In the genomic region with DNA sequence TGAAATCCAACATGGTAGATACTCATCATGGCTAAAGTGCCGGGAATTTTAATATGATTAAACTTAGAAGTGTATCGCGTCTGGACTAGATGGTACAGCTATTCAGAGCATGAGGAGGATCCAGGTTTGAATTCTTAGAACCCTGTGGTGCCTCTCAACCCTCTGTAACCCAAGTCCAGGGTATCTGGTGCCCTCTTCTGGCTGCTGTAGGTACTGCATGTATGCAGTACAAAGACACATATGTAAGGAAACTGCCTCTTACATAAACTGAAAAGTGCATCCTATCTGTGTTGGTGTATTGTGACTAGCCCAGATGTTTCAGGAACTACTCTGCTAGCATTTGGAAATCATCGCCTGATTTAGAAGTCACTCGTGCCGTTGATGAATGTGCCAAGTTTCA, we compare ENCODE assay signal across 8 mouse cellular contexts.
DNase-seq lines count a peak whose midpoint lies in the region; ATAC-seq and TF ChIP-seq lines count a peak whose summit lies in the region.

No protein-coding gene starts in this region.

- H3K27ac ChIP-seq in hindbrain, embryonic 14.5 days = no peak overlapping the region
- H3K27ac ChIP-seq in hindbrain, embryonic 16.5 days (ENCODE audit: low read depth, low read length) = no peak overlapping the region
- no peak overlapping the region for H3K27ac ChIP-seq in heart, embryonic 16.5 days (ENCODE audit: low read length)

- H3K4me3 ChIP-seq in hindbrain, embryonic 14.5 days (replicated peaks; ENCODE audit: low read length) = no peak overlapping the region
- H3K4me3 ChIP-seq in hindbrain, embryonic 16.5 days (ENCODE audit: low read length) = no peak overlapping the region
- no peak overlapping the region for H3K4me3 ChIP-seq in heart, embryonic 16.5 days (ENCODE audit: low read length)

- H3K4me2 ChIP-seq in hindbrain, embryonic 14.5 days (replicated peaks) = no peak overlapping the region
- no peak overlapping the region for H3K4me2 ChIP-seq in hindbrain, embryonic 16.5 days (ENCODE audit: low read length)
- no peak overlapping the region for H3K4me2 ChIP-seq in heart, embryonic 16.5 days (ENCODE audit: low read depth, low read length)

- no peak for ATAC-seq in hindbrain, embryonic 14.5 days (ENCODE audit: low FRiP score)
- ATAC-seq in hindbrain, embryonic 16.5 days = no peak
- no peak for ATAC-seq in Patski
- 0 out of 2 replicates have a peak, but pooled peaks have one; percentile 18 for ATAC-seq in heart, embryonic 16.5 days (replicated peaks; ENCODE audit: extremely low read depth, insufficient read depth, low FRiP score)

- POLR2A ChIA-PET in Patski (lab: Charles Lee) = no interaction called here

- in situ Hi-C loops in Patski (cut with MboI; ENCODE audit: low pct_unique_long_range_greater_than_20kb) = no loop called here

- WGBS in hindbrain, embryonic 14.5 days = 35% methylated on average over 6 of the region's 6 CpGs
- WGBS in hindbrain, embryonic 16.5 days = 29% methylated on average over 6 of the region's 6 CpGs
- 24% methylated on average over 6 of the region's 6 CpGs for WGBS in heart, embryonic 16.5 days

- H3K9me3 ChIP-seq in hindbrain, embryonic 14.5 days (ENCODE audit: control insufficient read depth, low read length) = no peaks in the 10 kb centered on the region
- no peaks in the 10 kb centered on the region for H3K9me3 ChIP-seq in hindbrain, embryonic 16.5 days (ENCODE audit: control insufficient read depth, low read length)
- H3K9me3 ChIP-seq in heart, embryonic 16.5 days (replicated peaks; ENCODE audit: control insufficient read depth, low read length) = no peaks in the 10 kb centered on the region

- H3K27me3 ChIP-seq in hindbrain, embryonic 14.5 days (ENCODE audit: control insufficient read depth, insufficient read depth, low read length) = no peaks in the 10 kb centered on the region
- H3K27me3 ChIP-seq in hindbrain, embryonic 16.5 days (replicated peaks; ENCODE audit: control insufficient read depth, insufficient read depth, low read length) = no peaks in the 10 kb centered on the region
- no peaks in the 10 kb centered on the region for H3K27me3 ChIP-seq in Patski
- 0 out of 2 replicates have a peak, but pooled peaks cover 2% of the 10 kb centered on the region for H3K27me3 ChIP-seq in heart, embryonic 16.5 days (ENCODE audit: control insufficient read depth, insufficient read depth, low read length)

- peaks cover 15% of the 10 kb centered on the region for H3K4me1 ChIP-seq in hindbrain, embryonic 14.5 days (replicated peaks; ENCODE audit: control insufficient read depth, insufficient read depth, low read length)
- H3K4me1 ChIP-seq in hindbrain, embryonic 16.5 days (ENCODE audit: control insufficient read depth, insufficient read depth, low read depth, low read length) = peaks cover 15% of the 10 kb centered on the region
- no peaks in the 10 kb centered on the region for H3K4me1 ChIP-seq in heart, embryonic 16.5 days (ENCODE audit: control insufficient read depth, insufficient read depth, low read length)

- CTCF ChIA-PET in Patski (lab: Charles Lee) = interaction anchor here (1.0 to 5.9 kb wide), 6 partner anchors 8 to 31 kb away, joined by 3 to 42 read pairs (median 4); no protein-coding TSS in a partner anchor

- H3K36me3 ChIP-seq in hindbrain, embryonic 14.5 days (replicated peaks; ENCODE audit: control insufficient read depth, insufficient read depth) = no peaks in the 10 kb centered on the region
- H3K36me3 ChIP-seq in hindbrain, embryonic 16.5 days (ENCODE audit: control insufficient read depth, insufficient read depth, low read length) = no peaks in the 10 kb centered on the region
- no peaks in the 10 kb centered on the region for H3K36me3 ChIP-seq in heart, embryonic 16.5 days (ENCODE audit: control insufficient read depth, insufficient read depth)

- H3K9ac ChIP-seq in hindbrain, embryonic 14.5 days = no peak overlapping the region
- H3K9ac ChIP-seq in hindbrain, embryonic 16.5 days (ENCODE audit: low read depth, low read length) = no peak overlapping the region
- H3K9ac ChIP-seq in heart, embryonic 16.5 days (ENCODE audit: low read length) = no peak overlapping the region

- TF ChIP-seq CTCF in Patski (IDR thresholded peaks at IDR 0.05) = peak; percentile 73

- peak; percentile 70 for DNase-seq in hindbrain, embryonic 14.5 days (ENCODE audit: low spot score)
- DNase-seq in A20 (ENCODE audit: low read depth, low spot score) (peak; percentile 71), Patski (ENCODE audit: low read depth, low spot score) (no peak)
- peak; percentile 78 to 86 for DNase-seq in cerebellum, postnatal 14 days
- peak; percentile 73 for DNase-seq in lung, postnatal 14 days
- DNase-seq in testis, postnatal 10 days (ENCODE audit: low spot score) = peak; percentile 78
